Mouse (Mus musculus): ENCODE results near the gene Gapdhs.
"Not testable (repeated sequence)": the region's sequence is repeated elsewhere in the genome, so short reads cannot be mapped to it uniquely, and the experiment has no call there.

The Gapdhs gene

GRCm38 (mm10) chr7:30743617-30744016 is at the start of gene Gapdhs:
TSS of gene Gapdhs (minus strand) at chr7:30743681.
- in situ Hi-C loops (cut with MboI; ENCODE audit: low sequenced_read_pairs) = not testable (repeated sequence)

DNA sequence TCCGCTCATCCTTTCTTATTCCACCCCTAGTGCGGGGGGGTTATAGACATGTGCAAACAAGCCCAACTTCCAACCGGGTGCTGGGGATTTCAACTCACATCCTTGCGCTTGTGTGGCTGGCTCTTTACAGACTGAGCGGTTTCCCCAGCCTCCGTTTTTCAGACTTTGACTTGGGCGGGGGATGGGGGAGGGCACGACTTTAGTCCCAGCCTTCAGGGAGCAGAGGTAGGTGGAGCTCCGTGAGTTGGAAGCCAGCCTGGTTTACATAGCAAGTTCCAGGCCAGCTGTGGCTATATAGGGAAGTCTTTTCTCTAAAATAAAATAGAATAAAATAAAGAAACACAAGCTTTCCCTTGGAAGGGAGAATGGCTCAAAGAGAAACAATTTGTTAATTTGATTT is 48.4 kb upstream of the Gapdhs start:
- in situ Hi-C loops (cut with MboI; ENCODE audit: low sequenced_read_pairs) = no loop called here

DNA sequence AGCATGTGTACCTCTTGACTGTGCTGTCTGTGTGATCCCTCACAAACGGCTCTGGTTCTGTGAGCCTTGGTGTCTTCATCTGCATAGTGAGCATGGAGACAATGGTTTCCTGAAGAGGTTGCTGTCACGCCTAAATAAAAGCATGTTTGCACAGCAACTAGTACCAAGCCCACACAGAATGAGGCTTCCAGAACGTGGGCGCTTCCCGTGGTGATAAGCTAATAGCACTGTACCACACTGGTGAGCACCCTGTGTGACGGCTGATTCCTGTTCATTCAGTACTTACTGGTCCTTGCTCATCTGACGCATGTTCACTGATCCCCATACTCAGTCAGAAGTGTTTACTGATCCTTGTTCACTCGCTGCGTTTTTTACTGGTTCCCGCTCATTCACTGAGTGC is 46.7 kb upstream of the Gapdhs start:
- in situ Hi-C loops (cut with MboI; ENCODE audit: low sequenced_read_pairs) = no loop called here

GRCm38 (mm10) chr7:30787377-30788022 is 44.0 kb upstream of the Gapdhs start, which contains the start of gene Krtdap:
TSS of gene Krtdap (plus strand) at chr7:30787896.
- in situ Hi-C loops (cut with MboI; ENCODE audit: low sequenced_read_pairs) = no loop called here

- in situ Hi-C loops (cut with MboI; ENCODE audit: low sequenced_read_pairs) = no loop called here
These were observed 42.5 kb upstream of the Gapdhs start for GRCm38 (mm10) chr7:30785721-30786546.

GRCm38 (mm10) chr7:30785154-30785553 is 41.7 kb upstream of the Gapdhs start:
- in situ Hi-C loops (cut with MboI; ENCODE audit: low sequenced_read_pairs) = no loop called here

DNA sequence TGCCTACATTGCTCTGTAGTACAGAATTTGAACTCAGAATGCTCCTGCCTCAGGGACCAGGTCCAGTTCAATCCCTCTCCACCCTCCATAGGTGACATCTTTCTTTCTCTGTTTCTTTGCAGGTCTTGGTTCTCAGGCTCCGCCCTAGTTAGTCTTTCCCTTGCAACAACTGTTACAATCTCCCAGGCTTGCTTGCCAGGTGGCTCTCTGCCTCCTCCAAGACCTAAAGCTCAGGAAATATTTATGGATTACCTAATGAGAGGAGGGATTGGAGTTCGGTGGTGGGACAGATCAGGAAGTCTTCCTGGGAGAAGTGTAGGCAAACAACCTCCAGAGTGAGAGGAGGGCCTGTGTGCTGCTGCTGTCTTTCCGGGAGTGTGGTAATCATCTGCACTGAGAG is 39.2 kb upstream of the Gapdhs start:
- in situ Hi-C loops (cut with MboI; ENCODE audit: low sequenced_read_pairs) = no loop called here

DNA sequence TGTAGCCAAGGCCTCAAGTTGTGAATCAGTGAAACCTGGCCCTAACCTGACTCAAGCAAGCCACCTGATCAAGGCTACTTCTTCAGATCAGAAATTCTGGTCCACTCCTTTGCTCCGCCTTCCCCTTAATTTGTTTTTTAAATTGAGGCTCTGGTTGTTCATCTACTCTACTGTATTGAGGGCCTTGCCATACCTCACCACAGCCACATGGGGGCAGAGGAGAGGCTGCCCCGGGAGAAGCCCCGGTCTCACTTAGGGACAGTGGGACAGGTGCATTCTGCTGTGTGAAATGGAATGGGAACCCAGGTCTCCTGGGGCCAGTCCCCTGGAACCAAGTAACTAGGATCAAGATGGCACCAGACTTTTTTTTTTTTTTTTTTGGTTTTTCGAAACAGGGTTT is 38.3 kb upstream of the Gapdhs start:
- in situ Hi-C loops (cut with MboI; ENCODE audit: low sequenced_read_pairs) = no loop called here

GRCm38 (mm10) chr7:30777911-30778310 is 34.4 kb upstream of the Gapdhs start:
- in situ Hi-C loops (cut with MboI; ENCODE audit: low sequenced_read_pairs) = no loop called here

- in situ Hi-C loops (cut with MboI; ENCODE audit: low sequenced_read_pairs) = no loop called here
These were observed 33.6 kb upstream of the Gapdhs start for GRCm38 (mm10) chr7:30777081-30777579.

DNA sequence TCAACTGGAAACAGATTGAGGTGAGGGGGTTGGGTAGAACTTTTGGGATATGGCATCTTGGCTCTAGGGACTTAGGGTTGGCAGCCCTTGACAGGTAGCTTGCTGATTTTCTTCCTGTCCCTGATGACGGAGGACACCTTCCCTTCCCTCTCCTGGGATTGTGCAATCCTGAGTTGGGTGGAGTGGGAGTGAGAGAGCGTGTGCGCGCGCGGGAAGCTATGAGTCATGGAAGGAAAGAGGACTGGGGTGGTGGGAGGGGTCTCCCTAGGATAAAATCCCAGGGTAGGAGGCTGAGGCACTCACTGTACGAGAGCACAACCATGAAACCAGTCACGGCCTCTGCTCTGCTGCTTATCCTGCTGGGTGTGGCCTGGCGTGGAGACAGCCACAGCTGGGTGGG is 32.6 kb upstream of the Gapdhs start:
- in situ Hi-C loops (cut with MboI; ENCODE audit: low sequenced_read_pairs) = no loop called here

- in situ Hi-C loops (cut with MboI; ENCODE audit: low sequenced_read_pairs) = no loop called here
These were observed 25.8 kb upstream of the Gapdhs start for GRCm38 (mm10) chr7:30769236-30769635.

GRCm38 (mm10) chr7:30766408-30766807 is 22.9 kb upstream of the Gapdhs start:
- in situ Hi-C loops (cut with MboI; ENCODE audit: low sequenced_read_pairs) = no loop called here

GRCm38 (mm10) chr7:30765173-30765572 is 21.7 kb upstream of the Gapdhs start:
- in situ Hi-C loops (cut with MboI; ENCODE audit: low sequenced_read_pairs) = no loop called here

DNA sequence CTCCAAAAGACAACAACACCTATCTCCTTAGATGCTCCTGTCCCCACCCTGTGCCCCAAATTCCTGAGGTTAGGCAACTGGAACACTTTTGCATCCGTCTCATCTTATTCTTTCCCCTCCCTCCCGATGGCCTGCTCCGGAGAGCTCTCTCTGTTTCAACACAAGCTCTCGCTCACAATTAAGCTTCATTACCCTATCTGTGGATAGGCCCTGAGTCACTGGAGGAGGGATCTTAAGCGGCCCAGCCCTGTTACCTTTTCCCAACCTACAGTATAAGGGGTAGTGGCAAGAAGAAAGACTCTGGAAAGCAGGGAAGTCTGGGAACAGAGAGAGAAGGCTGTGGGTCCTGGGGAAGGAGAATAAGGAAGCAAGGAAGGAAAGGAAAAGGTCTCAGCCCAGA is 20.0 kb upstream of the Gapdhs start, which contains the start of gene Dmkn:
TSS of gene Dmkn (plus strand) at position 301 of the 400 bp plus-strand sequence.
- in situ Hi-C loops (cut with MboI; ENCODE audit: low sequenced_read_pairs) = no loop called here

GRCm38 (mm10) chr7:30761769-30762352 is 18.4 kb upstream of the Gapdhs start:
- in situ Hi-C loops (cut with MboI; ENCODE audit: low sequenced_read_pairs) = no loop called here

GRCm38 (mm10) chr7:30758853-30759252 is 15.4 kb upstream of the Gapdhs start:
- in situ Hi-C loops (cut with MboI; ENCODE audit: low sequenced_read_pairs) = no loop called here

GRCm38 (mm10) chr7:30757001-30757400 is 13.5 kb upstream of the Gapdhs start:
- in situ Hi-C loops (cut with MboI; ENCODE audit: low sequenced_read_pairs) = no loop called here

GRCm38 (mm10) chr7:30751086-30751669 is 7.7 kb upstream of the Gapdhs start, which contains the start of gene Sbsn:
TSS of gene Sbsn (plus strand) at chr7:30751471.
- in situ Hi-C loops (cut with MboI; ENCODE audit: low sequenced_read_pairs) = no loop called here

GRCm38 (mm10) chr7:30749824-30750606 is 6.5 kb upstream of the Gapdhs start:
- in situ Hi-C loops (cut with MboI; ENCODE audit: low sequenced_read_pairs) = no loop called here

All from CH12F3 (cell line).